Mouse (Mus musculus): ENCODE data around the gene Trpc2. TPM values are rescaled to one million over a fixed set of nuclear protein-coding genes. Genes with fewer than 3 reads are reported as not detected.
"Not testable (repeated sequence)": the region's sequence is repeated elsewhere in the genome, so short reads cannot be mapped to it uniquely, and the experiment has no call there.

Gene Trpc2
- not detected in 2 replicates for polyA plus RNA-seq (2015; fragmentation: Nextera tagmentation; extraction: Ambion mirVana)

DNA sequence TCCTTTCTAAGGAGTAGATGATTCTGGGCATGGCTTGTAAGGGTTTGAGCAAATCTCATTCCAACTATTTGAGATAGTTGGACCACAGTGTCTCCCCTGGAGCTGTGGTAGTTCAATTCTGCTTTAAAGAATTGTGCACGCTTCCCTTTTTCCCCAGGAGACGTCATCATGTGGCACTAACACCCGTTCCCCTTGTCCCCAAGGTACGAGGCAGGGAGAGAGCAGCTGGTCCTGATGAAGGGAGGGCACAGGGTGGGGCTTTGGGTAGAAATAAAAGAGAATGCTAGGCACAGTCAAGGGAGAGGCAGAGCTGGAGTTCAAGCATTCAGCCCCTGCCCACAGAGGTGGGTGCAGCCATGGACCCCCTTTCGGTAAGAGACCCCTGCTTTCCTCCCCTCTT lies at the start of gene Trpc2:
Trpc2 (plus strand) TSS at position 301 of the 400 bp plus-strand sequence.
- 80% methylated on average over 5 of the region's 5 CpGs for WGBS

GRCm38 (mm10) chr7:102034904-102035303 lies 48.0 kb upstream of the Trpc2 start:
- DNase-seq (ENCODE audit: low spot score), result no peak
- TF ChIP-seq CTCF (IDR thresholded peaks at IDR 0.05), result peak; percentile 48
- no peak for TF ChIP-seq EP300 (IDR thresholded peaks at IDR 0.05)
- H3K4me3 ChIP-seq (ENCODE audit: low read depth, low read length), result no peak overlapping the region
- no peak overlapping the region for H3K27ac ChIP-seq (ENCODE audit: low read length)
- no peak for ATAC-seq
- H3K27me3 ChIP-seq (replicated peaks; ENCODE audit: insufficient read depth, low read length), result no peaks in the 10 kb centered on the region
- no peaks in the 10 kb centered on the region for H3K9me3 ChIP-seq (ENCODE audit: low read length)
- no peak overlapping the region for H3K9ac ChIP-seq (replicated peaks; ENCODE audit: low read depth)
- no peak overlapping the region for H3K4me2 ChIP-seq (replicated peaks; ENCODE audit: low read depth, low read length)
- H3K36me3 ChIP-seq (ENCODE audit: insufficient read depth, low read length), result peaks cover 18% of the 10 kb centered on the region
- 93% methylated on average over 1 of the region's 1 CpGs for WGBS
- no peaks in the 10 kb centered on the region for H3K4me1 ChIP-seq (ENCODE audit: insufficient read depth, low read depth, low read length)

More for the DNA sequence above, at the start of gene Trpc2:
- H3K4me3 ChIP-seq (ENCODE audit: low read depth, low read length), result no peak within 1 kb of the TSS
- no peak within 1 kb of the TSS for H3K27ac ChIP-seq (ENCODE audit: low read length)
- H3K4me1 ChIP-seq (ENCODE audit: insufficient read depth, low read depth, low read length), result no peaks in the 10 kb centered on the region
- ATAC-seq, result no peak
- H3K4me2 ChIP-seq (replicated peaks; ENCODE audit: low read depth, low read length), result no peak within 1 kb of the TSS
- no peaks in the 10 kb centered on the region for H3K27me3 ChIP-seq (replicated peaks; ENCODE audit: insufficient read depth, low read length)
- H3K9ac ChIP-seq (replicated peaks; ENCODE audit: low read depth), result no peak within 1 kb of the TSS
- no peak for TF ChIP-seq CTCF (IDR thresholded peaks at IDR 0.05)
- no peak for TF ChIP-seq EP300 (IDR thresholded peaks at IDR 0.05)
- no peaks in the 10 kb centered on the region for H3K9me3 ChIP-seq (ENCODE audit: low read length)
- H3K36me3 ChIP-seq (ENCODE audit: insufficient read depth, low read length), result peaks cover 17% of the 10 kb centered on the region
- DNase-seq (ENCODE audit: low spot score), result no peak

DNA sequence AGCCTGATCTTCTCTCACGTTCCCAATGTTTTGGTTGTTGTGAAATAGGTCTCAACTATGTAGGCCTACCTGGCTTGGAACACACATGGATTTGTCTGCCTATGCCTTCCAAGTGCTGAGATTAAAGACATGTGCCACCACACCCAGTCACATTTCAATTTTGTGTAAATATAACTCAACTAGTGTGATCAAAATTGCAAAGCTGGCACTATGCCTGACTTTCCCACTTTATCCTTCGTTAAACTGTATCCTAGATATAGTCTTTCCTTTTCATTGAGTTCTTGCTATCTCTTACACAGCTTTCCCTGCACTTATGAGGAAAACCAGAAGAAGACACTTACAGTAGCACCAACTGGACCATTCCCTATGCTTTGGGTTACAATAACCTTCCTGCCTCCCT lies 47.4 kb upstream of the Trpc2 start:
- Histone ChIP-seq H3K27me3 (replicated peaks; ENCODE audit: insufficient read depth, low read length) (no peaks in the 10 kb centered on the region), H3K4me1 (ENCODE audit: insufficient read depth, low read depth, low read length) (no peaks in the 10 kb centered on the region), H3K9ac (replicated peaks; ENCODE audit: low read depth) (no peak overlapping the region), H3K9me3 (ENCODE audit: low read length) (no peaks in the 10 kb centered on the region), H3K27ac (ENCODE audit: low read length) (no peak overlapping the region), H3K36me3 (ENCODE audit: insufficient read depth, low read length) (peaks cover 18% of the 10 kb centered on the region), H3K4me2 (replicated peaks; ENCODE audit: low read depth, low read length) (no peak overlapping the region), H3K4me3 (ENCODE audit: low read depth, low read length) (no peak overlapping the region)
- TF ChIP-seq EP300 (IDR thresholded peaks at IDR 0.05), result no peak
- no peak for TF ChIP-seq CTCF (IDR thresholded peaks at IDR 0.05)
- WGBS, result 59% methylated on average over 2 of the region's 2 CpGs
- ATAC-seq (no peak), DNase-seq (ENCODE audit: low spot score) (no peak)

- H3K9me3 ChIP-seq (ENCODE audit: low read length), result no peaks in the 10 kb centered on the region
- H3K27ac ChIP-seq (ENCODE audit: low read length), result no peak overlapping the region
- H3K36me3 ChIP-seq (ENCODE audit: insufficient read depth, low read length), result peaks cover 18% of the 10 kb centered on the region
- DNase-seq (ENCODE audit: low spot score) (no peak), ATAC-seq (no peak)
- H3K4me2 ChIP-seq (replicated peaks; ENCODE audit: low read depth, low read length), result no peak overlapping the region
- H3K27me3 ChIP-seq (replicated peaks; ENCODE audit: insufficient read depth, low read length), result no peaks in the 10 kb centered on the region
- H3K9ac ChIP-seq (replicated peaks; ENCODE audit: low read depth), result no peak overlapping the region
- no peak for TF ChIP-seq EP300 (IDR thresholded peaks at IDR 0.05)
- TF ChIP-seq CTCF (IDR thresholded peaks at IDR 0.05), result no peak
- no peaks in the 10 kb centered on the region for H3K4me1 ChIP-seq (ENCODE audit: insufficient read depth, low read depth, low read length)
- 96% methylated on average over 3 of the region's 3 CpGs for WGBS
- no peak overlapping the region for H3K4me3 ChIP-seq (ENCODE audit: low read depth, low read length)
These were observed 45.6 kb upstream of the Trpc2 start for GRCm38 (mm10) chr7:102037318-102037717.

GRCm38 (mm10) chr7:102042314-102042713 lies 40.6 kb upstream of the Trpc2 start:
- DNase-seq (ENCODE audit: low spot score), result peak; percentile 46
- Histone ChIP-seq H3K4me1 (ENCODE audit: insufficient read depth, low read depth, low read length) (no peaks in the 10 kb centered on the region), H3K9ac (replicated peaks; ENCODE audit: low read depth) (no peak overlapping the region), H3K27ac (ENCODE audit: low read length) (0 out of 2 replicates have a peak overlapping the region, but pooled peaks have one; percentile 1), H3K36me3 (ENCODE audit: insufficient read depth, low read length) (peaks cover 4% of the 10 kb centered on the region), H3K9me3 (ENCODE audit: low read length) (no peaks in the 10 kb centered on the region), H3K4me3 (ENCODE audit: low read depth, low read length) (no peak overlapping the region), H3K4me2 (replicated peaks; ENCODE audit: low read depth, low read length) (no peak overlapping the region), H3K27me3 (replicated peaks; ENCODE audit: insufficient read depth, low read length) (no peaks in the 10 kb centered on the region)
- peak; percentile 78 for ATAC-seq
- 47% methylated on average over 2 of the region's 2 CpGs for WGBS
- TF ChIP-seq EP300 (IDR thresholded peaks at IDR 0.05), result no peak
- TF ChIP-seq CTCF (IDR thresholded peaks at IDR 0.05), result no peak

- DNase-seq (ENCODE audit: low spot score); H3K27me3 ChIP-seq (replicated peaks; ENCODE audit: insufficient read depth, low read length); H3K4me2 ChIP-seq (replicated peaks; ENCODE audit: low read depth, low read length); H3K9ac ChIP-seq (replicated peaks; ENCODE audit: low read depth); H3K4me1 ChIP-seq (ENCODE audit: insufficient read depth, low read depth, low read length); ATAC-seq; H3K4me3 ChIP-seq (ENCODE audit: low read depth, low read length); H3K9me3 ChIP-seq (ENCODE audit: low read length); H3K27ac ChIP-seq (ENCODE audit: low read length); H3K36me3 ChIP-seq (ENCODE audit: insufficient read depth, low read length): not testable (repeated sequence)
- TF ChIP-seq CTCF (IDR thresholded peaks at IDR 0.05), result peak; percentile 49
These were observed 34.4 kb upstream of the Trpc2 start for GRCm38 (mm10) chr7:102048524-102048923.

GRCm38 (mm10) chr7:102061353-102061752 lies 21.6 kb upstream of the Trpc2 start:
- TF ChIP-seq EP300 (IDR thresholded peaks at IDR 0.05) (no peak), CTCF (IDR thresholded peaks at IDR 0.05) (no peak)
- H3K4me3 ChIP-seq (ENCODE audit: low read depth, low read length), result no peak overlapping the region
- H3K27ac ChIP-seq (ENCODE audit: low read length), result no peak overlapping the region
- ATAC-seq (no peak), DNase-seq (ENCODE audit: low spot score) (no peak)
- WGBS, result 85% methylated on average over 3 of the region's 3 CpGs
- H3K27me3 ChIP-seq (replicated peaks; ENCODE audit: insufficient read depth, low read length), result no peaks in the 10 kb centered on the region
- H3K9ac ChIP-seq (replicated peaks; ENCODE audit: low read depth), result no peak overlapping the region
- peaks cover 13% of the 10 kb centered on the region; the same call in 1 of the 2 replicates for H3K4me1 ChIP-seq (ENCODE audit: insufficient read depth, low read depth, low read length)
- no peak overlapping the region for H3K4me2 ChIP-seq (replicated peaks; ENCODE audit: low read depth, low read length)
- no peaks in the 10 kb centered on the region; the same call in 1 of the 2 replicates for H3K36me3 ChIP-seq (ENCODE audit: insufficient read depth, low read length)
- H3K9me3 ChIP-seq (ENCODE audit: low read length), result no peaks in the 10 kb centered on the region
